ENCODE assay signal across 8 mouse cellular contexts in the genomic region with DNA sequence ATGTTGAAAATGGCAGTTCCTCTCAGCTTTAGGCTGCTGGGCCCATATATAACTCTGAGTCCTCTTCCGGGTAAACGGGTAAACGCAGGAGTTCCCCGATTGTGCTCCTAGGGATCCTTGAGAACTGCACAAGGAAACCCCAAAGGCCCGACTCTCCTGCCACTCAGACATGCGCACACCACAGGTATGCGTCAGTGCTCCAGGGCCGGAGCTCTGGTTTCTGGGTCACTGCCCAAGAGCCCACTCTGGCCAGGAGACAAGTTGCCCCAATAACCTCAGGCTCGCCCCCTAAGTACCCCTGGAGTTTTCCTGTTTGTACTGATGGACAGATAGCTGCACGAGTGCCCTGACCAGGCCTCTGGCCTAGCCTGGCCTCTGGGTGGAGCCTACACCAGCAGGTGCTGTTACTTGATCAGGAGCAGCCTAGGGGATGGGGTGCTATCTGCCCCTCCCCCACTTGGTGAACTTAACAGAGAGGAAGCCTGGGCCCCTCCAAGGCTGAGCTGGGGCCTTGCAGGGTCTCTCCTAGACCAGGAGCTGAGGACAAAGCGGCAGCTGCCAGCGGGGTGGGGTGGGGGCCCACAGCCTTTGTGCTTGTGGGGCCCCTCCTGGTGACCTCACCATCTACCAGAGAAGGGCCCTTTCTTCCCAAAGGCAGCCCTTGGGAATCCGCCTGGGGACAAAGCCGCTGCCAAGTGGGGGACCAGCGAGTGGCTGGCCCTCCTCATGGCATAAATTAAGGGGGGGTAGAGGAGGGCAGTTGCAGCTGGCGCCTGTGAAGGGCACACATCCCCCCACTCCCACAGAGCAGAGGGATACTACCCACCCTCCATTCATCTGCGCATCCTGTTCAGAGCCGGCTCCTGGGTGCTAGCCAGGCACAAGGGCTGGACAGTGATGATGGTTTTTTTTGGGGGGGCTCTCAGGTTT. TPM values are rescaled to one million over a fixed set of nuclear protein-coding genes. Genes with fewer than 3 reads are reported as not detected.
DNase-seq lines count a peak whose midpoint lies in the region; ATAC-seq and TF ChIP-seq lines count a peak whose summit lies in the region.

No protein-coding gene starts in this region.

- H3K4me3 ChIP-seq in liver, adult 2 months (ENCODE audit: insufficient read depth, low read depth, low read length), result no peak overlapping the region
- no peak overlapping the region for H3K4me3 ChIP-seq in hindbrain, embryonic 15.5 days
- peak overlapping the region; percentile 9; the same call in 1 of the 2 replicates for H3K4me3 ChIP-seq in limb, embryonic 10.5 days
- no peak overlapping the region for H3K4me3 ChIP-seq in neural tube, embryonic 12.5 days

- no peaks in the 10 kb centered on the region for H3K36me3 ChIP-seq in liver, adult 2 months (ENCODE audit: control insufficient read depth, insufficient read depth, low read length)
- no peaks in the 10 kb centered on the region for H3K36me3 ChIP-seq in hindbrain, embryonic 15.5 days
- no peaks in the 10 kb centered on the region for H3K36me3 ChIP-seq in limb, embryonic 10.5 days
- no peaks in the 10 kb centered on the region for H3K36me3 ChIP-seq in neural tube, embryonic 12.5 days

- no peaks in the 10 kb centered on the region for H3K9me3 ChIP-seq in hindbrain, embryonic 15.5 days
- no peaks in the 10 kb centered on the region for H3K9me3 ChIP-seq in limb, embryonic 10.5 days (replicated peaks)
- no peaks in the 10 kb centered on the region for H3K9me3 ChIP-seq in neural tube, embryonic 12.5 days

- TF ChIP-seq POLR2A in liver, adult 2 months (IDR thresholded peaks at IDR 0.05; ENCODE audit: extremely low read depth, insufficient read depth, low read length), result no peak

- no peak for TF ChIP-seq CTCF in liver, adult 2 months (IDR thresholded peaks at IDR 0.05; ENCODE audit: low read depth, low read length)

- H3K27ac ChIP-seq in liver, adult 2 months (replicated peaks; ENCODE audit: insufficient read depth, low read depth, low read length), result peak overlapping the region; percentile 65
- peak overlapping the region; percentile 86 for H3K27ac ChIP-seq in hindbrain, embryonic 15.5 days (replicated peaks)
- H3K27ac ChIP-seq in limb, embryonic 10.5 days, result peak overlapping the region; percentile 77
- H3K27ac ChIP-seq in neural tube, embryonic 12.5 days, result peak overlapping the region; percentile 91

- peak overlapping the region; percentile 25 for H3K4me2 ChIP-seq in hindbrain, embryonic 15.5 days
- H3K4me2 ChIP-seq in neural tube, embryonic 12.5 days (replicated peaks), result peak overlapping the region; percentile 49

- 77% methylated on average over 18 of the region's 18 CpGs for WGBS in liver, adult 2 months
- 10% methylated on average over 18 of the region's 18 CpGs for whole genome bisulfite sequencing in hindbrain, embryonic 15.5 days
- 42% methylated on average over 18 of the region's 18 CpGs for WGBS in limb, embryonic 10.5 days
- WGBS in neural tube, embryonic 12.5 days, result 14% methylated on average over 18 of the region's 18 CpGs

- peak; percentile 81 for ATAC-seq in hindbrain, embryonic 15.5 days (ENCODE audit: low FRiP score, low read depth)
- peak; percentile 84 for ATAC-seq in neural tube, embryonic 12.5 days (ENCODE audit: low FRiP score, low read depth)
- no peak for ATAC-seq in erythroblast, adult 5-6 weeks (replicated peaks; ENCODE audit: low FRiP score, poor library complexity, severe bottlenecking)

- H3K9ac ChIP-seq in liver, adult 2 months (ENCODE audit: low read depth, low read length), result no peak overlapping the region
- H3K9ac ChIP-seq in hindbrain, embryonic 15.5 days, result peak overlapping the region; percentile 3; the same call in 1 of the 2 replicates
- peak overlapping the region; percentile 47 for H3K9ac ChIP-seq in neural tube, embryonic 12.5 days

- H3K79me2 ChIP-seq in liver, adult 2 months (ENCODE audit: control insufficient read depth, insufficient read depth, low read length), result no peaks in the 10 kb centered on the region

- DNase-seq in liver, adult 2 months (ENCODE audit: extremely low read depth, low read depth, low spot score), result no peak
- DNase-seq in liver, result no peak
- DNase-seq in embryo, embryonic 10 days (ENCODE audit: low spot score), result peak; percentile 87
- DNase-seq in limb, embryonic 10.5 days (ENCODE audit: low spot score), result no peak
- no peak for DNase-seq in adrenal gland, postnatal 4 days (ENCODE audit: low spot score in 2 of 2)

- peaks cover 8% of the 10 kb centered on the region for H3K4me1 ChIP-seq in liver, adult 2 months (ENCODE audit: control insufficient read depth, insufficient read depth, low read length)
- peaks cover 60% of the 10 kb centered on the region for H3K4me1 ChIP-seq in hindbrain, embryonic 15.5 days (replicated peaks)
- peaks cover 52% of the 10 kb centered on the region for H3K4me1 ChIP-seq in limb, embryonic 10.5 days
- H3K4me1 ChIP-seq in neural tube, embryonic 12.5 days, result peaks cover 61% of the 10 kb centered on the region

- no peaks in the 10 kb centered on the region for H3K27me3 ChIP-seq in liver, adult 2 months (ENCODE audit: control insufficient read depth, insufficient read depth, low read length)
- no peaks in the 10 kb centered on the region for H3K27me3 ChIP-seq in hindbrain, embryonic 15.5 days
- H3K27me3 ChIP-seq in limb, embryonic 10.5 days (ENCODE audit: low read depth, poor library complexity, severe bottlenecking), result no peaks in the 10 kb centered on the region
- no peaks in the 10 kb centered on the region for H3K27me3 ChIP-seq in neural tube, embryonic 12.5 days (replicated peaks)

RNA-seq across cellular contexts. Expression of a gene that starts 15.7 kb away (rescaled TPM):
- 2.3 and 5.3 TPM in 2 replicates for total RNA-seq in liver, adult 2 months (2014; rRNA removed)
- polyA plus RNA-seq in liver, adult 2 months (2012; rRNA removed), result 17.9 and 33.1 TPM in 2 replicates
- polyA plus RNA-seq in hindbrain, embryonic 15.5 days (2015; fragmentation: Nextera tagmentation; extraction: Ambion mirVana), result 11.5 and 12.0 TPM in 2 replicates
- 18.2 and 21.0 TPM in 2 replicates for polyA plus RNA-seq in limb, embryonic 10.5 days (2016; fragmentation: Nextera tagmentation; extraction: Ambion mirVana)
- 12.0 and 12.1 TPM in 2 replicates for polyA plus RNA-seq in neural tube, embryonic 12.5 days (2016; fragmentation: Nextera tagmentation; extraction: Ambion mirVana)
- total RNA-seq in adrenal gland, postnatal 4 days (2021), result 10 to 100 TPM; 11.7 to 13.8 TPM
- 3.1 and 5.6 TPM in 2 replicates for total RNA-seq in erythroblast, adult 5-6 weeks (2015; ENCODE audit: low replicate concordance)
- 0.84 and 3.7 TPM in 2 replicates for total RNA-seq in erythroblast, adult 5-6 weeks (2017; ENCODE audit: low replicate concordance)

RNA-seq across cellular contexts. Expression of a gene that starts 19.5 kb away (rescaled TPM):
- total RNA-seq in liver, adult 2 months (2014; rRNA removed), result 9.5 and 10.1 TPM in 2 replicates
- polyA plus RNA-seq in liver, adult 2 months (2012; rRNA removed), result 6.7 and 7.7 TPM in 2 replicates
- polyA plus RNA-seq in hindbrain, embryonic 15.5 days (2015; fragmentation: Nextera tagmentation; extraction: Ambion mirVana), result 65.1 and 67.8 TPM in 2 replicates
- 52.6 and 52.9 TPM in 2 replicates for polyA plus RNA-seq in limb, embryonic 10.5 days (2016; fragmentation: Nextera tagmentation; extraction: Ambion mirVana)
- 60.1 and 61.8 TPM in 2 replicates for polyA plus RNA-seq in neural tube, embryonic 12.5 days (2016; fragmentation: Nextera tagmentation; extraction: Ambion mirVana)
- total RNA-seq in adrenal gland, postnatal 4 days (2021), result 10 to 100 TPM; 35.8 to 37.0 TPM
- 5.4 and 6.1 TPM in 2 replicates for total RNA-seq in erythroblast, adult 5-6 weeks (2015; ENCODE audit: low replicate concordance)
- 5.8 and 7.2 TPM in 2 replicates for total RNA-seq in erythroblast, adult 5-6 weeks (2017; ENCODE audit: low replicate concordance)

RNA-seq across cellular contexts. Expression of a gene that starts 19.5 kb away (rescaled TPM):
- 21.3 and 24.3 TPM in 2 replicates for total RNA-seq in liver, adult 2 months (2014; rRNA removed)
- polyA plus RNA-seq in liver, adult 2 months (2012; rRNA removed), result 58.2 and 78.4 TPM in 2 replicates
- 50.7 and 52.9 TPM in 2 replicates for polyA plus RNA-seq in hindbrain, embryonic 15.5 days (2015; fragmentation: Nextera tagmentation; extraction: Ambion mirVana)
- 57.4 and 64.8 TPM in 2 replicates for polyA plus RNA-seq in limb, embryonic 10.5 days (2016; fragmentation: Nextera tagmentation; extraction: Ambion mirVana)
- polyA plus RNA-seq in neural tube, embryonic 12.5 days (2016; fragmentation: Nextera tagmentation; extraction: Ambion mirVana), result 54.6 and 57.3 TPM in 2 replicates
- total RNA-seq in adrenal gland, postnatal 4 days (2021), result 10 to 100 TPM; 65.4 to 70.1 TPM
- total RNA-seq in erythroblast, adult 5-6 weeks (2015; ENCODE audit: low replicate concordance), result 10.6 and 13.4 TPM in 2 replicates
- 5.8 and 11.0 TPM in 2 replicates for total RNA-seq in erythroblast, adult 5-6 weeks (2017; ENCODE audit: low replicate concordance)

RNA-seq across cellular contexts. Expression of a gene that starts 21.5 kb away (rescaled TPM):
- total RNA-seq in liver, adult 2 months (2014; rRNA removed), result 9.7 and 9.9 TPM in 2 replicates
- 15.3 and 17.8 TPM in 2 replicates for polyA plus RNA-seq in liver, adult 2 months (2012; rRNA removed)
- polyA plus RNA-seq in hindbrain, embryonic 15.5 days (2015; fragmentation: Nextera tagmentation; extraction: Ambion mirVana), result 1,741 and 1,830 TPM in 2 replicates
- 46.5 and 55.9 TPM in 2 replicates for polyA plus RNA-seq in limb, embryonic 10.5 days (2016; fragmentation: Nextera tagmentation; extraction: Ambion mirVana)
- 2,325 and 2,426 TPM in 2 replicates for polyA plus RNA-seq in neural tube, embryonic 12.5 days (2016; fragmentation: Nextera tagmentation; extraction: Ambion mirVana)
- total RNA-seq in adrenal gland, postnatal 4 days (2021), result 10 to 100 TPM; 39.6 to 40.9 TPM
- 6.9 and 9.4 TPM in 2 replicates for total RNA-seq in erythroblast, adult 5-6 weeks (2015; ENCODE audit: low replicate concordance)
- total RNA-seq in erythroblast, adult 5-6 weeks (2017; ENCODE audit: low replicate concordance), result 3.2 and 8.5 TPM in 2 replicates
